Mouse (Mus musculus) neural tube, embryonic 14.5 days (tissue): ENCODE measurements around the gene Bmp2k. TPM values are rescaled to one million over a fixed set of nuclear protein-coding genes. Genes with fewer than 3 reads are reported as not detected.

Source experiments
- ATAC-seq: fragments of 200-750 bp; cut with Nextera tagmentation; 2 replicates; pipeline ENCODE4 v1.8.0; 2017; ENCODE audit warnings: low read depth, mild to moderate bottlenecking, moderate TSS enrichment, moderate library complexity
- H3K27ac ChIP-seq: fragments of 300-500 bp; sonication (generic); 2 replicates; pipeline ENCODE4 v1.5.1; 2014; ENCODE audit warnings: low read depth, mild to moderate bottlenecking, control low read depth, low read length, moderate library complexity, mixed read lengths
- H3K27me3 ChIP-seq: fragments of 300-500 bp; sonication (generic); 2 replicates; pipeline ENCODE4 v1.6.1; 2014; ENCODE audit warnings: low read length; ENCODE audit not compliant: control insufficient read depth, insufficient read depth
- H3K36me3 ChIP-seq: fragments of 300-500 bp; sonication (generic); 2 replicates; pipeline ENCODE4 v1.6.1; 2014; ENCODE audit warnings: low read length, mixed read lengths; ENCODE audit not compliant: control insufficient read depth, insufficient read depth
- H3K4me1 ChIP-seq: fragments of 300-500 bp; sonication (generic); 2 replicates; pipeline ENCODE4 v1.6.1; 2014; ENCODE audit warnings: low read length; ENCODE audit not compliant: control insufficient read depth, insufficient read depth
- H3K4me2 ChIP-seq: fragments of 300-500 bp; sonication (generic); 2 replicates; pipeline ENCODE4 v1.6.1; 2014; ENCODE audit warnings: mild to moderate bottlenecking, low read depth, low read length, control low read depth
- H3K4me3 ChIP-seq: fragments of 300-500 bp; sonication (generic); 2 replicates; pipeline ENCODE4 v1.5.1; 2014; ENCODE audit warnings: low read depth, low read length, control low read depth, mixed read lengths
- H3K9ac ChIP-seq: fragments of 300-500 bp; sonication (generic); replicated peaks from 2 replicates; pipeline ENCODE4 v1.6.1; 2014; ENCODE audit warnings: low read depth, mild to moderate bottlenecking, control low read depth, low read length, mixed read lengths
- H3K9me3 ChIP-seq: fragments of 300-500 bp; sonication (generic); 2 replicates; pipeline ENCODE4 v1.6.1; 2016; ENCODE audit warnings: low read length; ENCODE audit not compliant: control insufficient read depth
- WGBS: fragments of 180-500 bp; shearing (Covaris S2); extraction: QIAGEN DNeasy Blood & Tissue Kit; methylation state at CpG from one replicate; pipeline ENCODE4 v1.1.7; 2014; 5-methylcytosine and 5-hydroxymethylcytosine counted together
- polyA plus RNA-seq: library from polyadenylated mRNA; unstranded; fragments of >200 nt; fragmentation: Nextera tagmentation; extraction: Ambion mirVana; gene quantifications from 2 replicates; pipeline ENCODE4 v1.2.1, GENCODE M21; 2014

Bmp2k gene
- polyA plus RNA-seq, 1 experiment from 2014 or later = 8.4 TPM

DNA sequence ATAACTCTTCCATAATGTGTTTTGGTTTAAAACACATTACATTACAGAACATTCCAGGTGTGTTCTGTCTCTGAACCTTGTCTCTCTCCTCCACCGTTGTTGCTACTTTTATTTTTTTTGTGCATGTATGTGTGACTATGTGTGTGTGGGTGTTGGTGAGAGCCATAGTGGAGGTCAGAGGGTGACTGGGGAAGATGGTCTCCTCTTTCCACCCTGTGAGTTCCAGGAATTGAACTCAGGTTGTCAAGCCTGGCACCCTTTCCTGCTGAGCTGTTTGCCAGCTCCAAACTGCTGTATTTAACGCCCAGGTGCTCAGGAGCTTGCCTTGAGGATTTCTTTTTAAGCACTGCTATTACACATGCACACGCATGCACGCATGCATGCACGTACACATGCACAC lies 78.7 kb downstream of the Bmp2k start:
- Histone ChIP-seq H3K27me3 (no peaks in the 10 kb centered on the region), H3K27ac (no peak overlapping the region), H3K4me2 (no peak overlapping the region), H3K4me1 (no peaks in the 10 kb centered on the region), H3K4me3 (no peak overlapping the region), H3K9me3 (no peaks in the 10 kb centered on the region), H3K36me3 (no peaks in the 10 kb centered on the region), H3K9ac (no peak overlapping the region)
- WGBS = 97% methylated on average over 5 of the region's 5 CpGs
- ATAC-seq = no peak

DNA sequence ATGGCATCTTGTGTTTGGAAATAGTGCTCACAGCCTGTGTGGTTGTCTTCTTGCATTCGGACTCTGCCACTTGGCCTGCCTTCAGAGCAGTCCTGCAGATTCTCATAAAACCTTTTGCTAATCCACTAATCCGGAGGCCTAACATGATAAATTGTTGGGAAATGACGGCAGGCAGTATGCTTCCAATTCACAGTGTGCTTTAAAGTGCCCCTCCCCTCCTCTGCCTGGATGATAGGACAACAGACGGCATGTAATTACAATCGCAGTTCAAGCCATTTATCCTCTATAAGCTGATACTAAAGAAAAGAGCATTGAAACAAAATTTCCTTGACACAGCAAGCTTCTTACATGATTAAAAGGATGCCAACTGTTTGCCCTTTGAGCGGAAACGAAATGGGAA lies 80.2 kb downstream of the Bmp2k start:
- H3K27me3 ChIP-seq = no peaks in the 10 kb centered on the region
- 0 out of 2 replicates have a peak, but pooled peaks have one; percentile 9 for ATAC-seq
- H3K4me3 ChIP-seq = no peak overlapping the region
- 0 out of 2 replicates have a peak, but pooled peaks cover 1% of the 10 kb centered on the region for H3K36me3 ChIP-seq
- H3K27ac ChIP-seq = no peak overlapping the region
- H3K9me3 ChIP-seq = no peaks in the 10 kb centered on the region
- H3K4me1 ChIP-seq = no peaks in the 10 kb centered on the region
- H3K9ac ChIP-seq = no peak overlapping the region
- 48% methylated on average over 7 of the region's 7 CpGs for WGBS
- no peak overlapping the region for H3K4me2 ChIP-seq

DNA sequence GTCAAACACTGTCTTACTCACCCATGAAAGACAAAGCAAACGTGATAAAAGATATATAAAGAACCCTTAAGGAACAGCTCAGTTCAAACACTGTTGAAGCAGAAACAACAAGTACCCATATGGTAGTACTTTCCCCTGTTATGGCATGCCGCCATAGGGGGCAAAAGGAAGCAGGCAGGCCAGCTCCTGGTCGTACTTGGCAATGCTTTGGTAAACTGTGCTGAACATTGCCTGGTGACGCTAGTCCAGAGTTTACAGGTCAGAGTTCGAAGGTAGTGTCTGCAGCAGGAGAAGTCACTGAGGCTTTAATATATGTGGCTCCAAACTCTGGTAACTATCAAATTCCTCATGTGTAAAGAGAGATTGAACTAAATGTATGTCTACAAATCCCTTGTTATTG lies 81.2 kb downstream of the Bmp2k start:
- 0 out of 2 replicates have a peak, but pooled peaks cover 4% of the 10 kb centered on the region for H3K36me3 ChIP-seq
- 81% methylated on average over 5 of the region's 5 CpGs for WGBS
- no peaks in the 10 kb centered on the region for H3K27me3 ChIP-seq
- no peak overlapping the region for H3K4me2 ChIP-seq
- no peaks in the 10 kb centered on the region for H3K9me3 ChIP-seq
- H3K27ac ChIP-seq = no peak overlapping the region
- no peaks in the 10 kb centered on the region for H3K4me1 ChIP-seq
- no peak for ATAC-seq
- H3K9ac ChIP-seq = no peak overlapping the region
- no peak overlapping the region for H3K4me3 ChIP-seq

DNA sequence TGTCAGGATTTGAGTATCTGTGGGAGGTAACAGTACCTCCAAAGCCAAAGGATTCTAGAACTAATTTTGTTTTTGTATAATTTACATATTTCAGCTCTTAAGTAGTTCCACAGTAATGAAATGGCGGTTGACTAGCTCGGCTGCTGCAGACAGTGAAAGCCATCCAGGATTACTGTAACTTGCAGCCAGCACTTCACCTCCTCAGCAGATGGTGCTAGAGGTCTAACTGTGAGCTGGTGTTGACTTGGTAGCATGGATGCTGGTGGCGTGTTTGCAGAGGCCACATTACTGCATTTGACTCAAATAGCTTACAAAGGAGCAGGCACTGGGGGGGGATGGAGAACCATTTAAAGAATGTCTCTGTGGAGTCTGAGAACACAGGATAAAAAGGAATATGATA lies 84.0 kb downstream of the Bmp2k start:
- no peak for ATAC-seq
- no peaks in the 10 kb centered on the region for H3K9me3 ChIP-seq
- peaks cover 10% of the 10 kb centered on the region; the same call in 1 of the 2 replicates for H3K36me3 ChIP-seq
- H3K4me3 ChIP-seq = no peak overlapping the region
- H3K27me3 ChIP-seq = no peaks in the 10 kb centered on the region
- no peaks in the 10 kb centered on the region for H3K4me1 ChIP-seq
- H3K9ac ChIP-seq = no peak overlapping the region
- no peak overlapping the region for H3K27ac ChIP-seq
- 73% methylated on average over 3 of the region's 3 CpGs for WGBS
- H3K4me2 ChIP-seq = no peak overlapping the region

DNA sequence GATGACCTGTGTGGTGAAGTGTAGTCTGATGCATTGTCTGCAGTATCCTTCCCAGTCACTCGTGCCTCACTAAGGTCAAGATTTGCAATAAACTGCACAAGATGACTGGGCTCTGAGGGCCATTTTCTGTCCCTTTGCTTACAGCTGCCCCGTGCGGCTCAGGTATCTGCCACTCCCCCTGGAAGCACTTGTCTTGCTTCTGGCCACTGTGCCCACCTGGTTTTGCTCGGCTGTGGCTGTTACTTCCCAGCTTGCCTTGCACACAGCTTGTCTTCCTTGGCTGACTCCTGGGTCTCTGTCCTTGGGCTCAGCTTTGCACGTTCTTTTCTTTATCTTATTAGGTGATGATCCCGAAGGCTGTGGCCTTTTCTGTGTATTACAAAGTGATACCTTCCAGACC lies 86.2 kb downstream of the Bmp2k start:
- no peak for ATAC-seq
- Histone ChIP-seq H3K4me3 (no peak overlapping the region), H3K27me3 (no peaks in the 10 kb centered on the region), H3K9ac (no peak overlapping the region), H3K4me1 (no peaks in the 10 kb centered on the region), H3K27ac (no peak overlapping the region), H3K36me3 (peaks cover 24% of the 10 kb centered on the region), H3K9me3 (no peaks in the 10 kb centered on the region), H3K4me2 (no peak overlapping the region)
- WGBS = 89% methylated on average over 6 of the region's 6 CpGs

DNA sequence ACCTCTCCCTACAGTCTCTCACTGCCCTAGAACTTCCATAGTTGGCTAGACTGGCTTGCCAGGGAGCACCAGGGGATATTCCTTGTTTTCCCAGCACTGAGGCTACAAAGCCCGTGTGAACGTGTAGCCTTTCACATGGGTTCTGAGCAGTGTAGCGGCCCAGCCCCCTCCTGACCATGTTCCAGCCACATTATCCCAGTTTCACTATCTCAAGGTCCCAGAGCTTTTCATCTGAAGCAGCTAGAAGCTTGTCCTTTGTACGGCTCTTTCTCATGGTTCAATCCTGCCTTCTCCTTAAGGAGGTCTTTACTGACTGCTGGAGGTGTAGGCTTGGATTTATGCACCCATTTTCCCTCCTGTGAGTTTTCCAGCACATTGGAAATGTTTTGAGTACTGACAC lies 87.1 kb downstream of the Bmp2k start:
- peaks cover 24% of the 10 kb centered on the region for H3K36me3 ChIP-seq

DNA sequence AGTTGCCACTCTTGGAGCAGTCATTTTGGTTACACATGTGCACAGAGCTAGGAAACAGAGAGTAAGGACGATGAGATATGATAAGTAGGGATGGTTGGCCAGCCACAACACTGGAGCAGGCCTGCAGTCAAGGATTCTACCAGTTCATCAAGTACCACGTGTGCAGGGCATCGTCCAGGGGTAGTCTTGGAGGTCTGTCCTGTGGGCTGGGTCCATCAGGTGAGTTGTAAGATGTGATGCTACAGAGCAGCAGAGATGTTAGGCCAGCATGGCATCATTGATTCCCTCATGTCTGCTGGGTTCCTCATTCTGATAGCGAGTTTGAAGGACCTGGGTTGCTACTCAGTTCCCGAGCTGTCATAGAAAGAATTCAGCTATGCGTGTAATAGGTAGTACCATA lies 87.6 kb downstream of the Bmp2k start:
- H3K4me2 ChIP-seq = no peak overlapping the region
- H3K9me3 ChIP-seq = no peaks in the 10 kb centered on the region
- H3K27ac ChIP-seq = no peak overlapping the region
- no peak overlapping the region for H3K4me3 ChIP-seq
- no peak for ATAC-seq
- no peak overlapping the region for H3K9ac ChIP-seq
- H3K4me1 ChIP-seq = no peaks in the 10 kb centered on the region
- 95% methylated on average over 6 of the region's 6 CpGs for WGBS
- peaks cover 24% of the 10 kb centered on the region for H3K36me3 ChIP-seq
- H3K27me3 ChIP-seq = no peaks in the 10 kb centered on the region

More for the DNA sequence above, 87.1 kb downstream of the Bmp2k start:
- H3K4me2 ChIP-seq = no peak overlapping the region
- ATAC-seq = no peak
- 90% methylated on average over 4 of the region's 4 CpGs for WGBS
- H3K4me1 ChIP-seq = no peaks in the 10 kb centered on the region
- no peak overlapping the region for H3K9ac ChIP-seq
- no peaks in the 10 kb centered on the region for H3K9me3 ChIP-seq
- H3K4me3 ChIP-seq = no peak overlapping the region
- no peak overlapping the region for H3K27ac ChIP-seq
- no peaks in the 10 kb centered on the region for H3K27me3 ChIP-seq

DNA sequence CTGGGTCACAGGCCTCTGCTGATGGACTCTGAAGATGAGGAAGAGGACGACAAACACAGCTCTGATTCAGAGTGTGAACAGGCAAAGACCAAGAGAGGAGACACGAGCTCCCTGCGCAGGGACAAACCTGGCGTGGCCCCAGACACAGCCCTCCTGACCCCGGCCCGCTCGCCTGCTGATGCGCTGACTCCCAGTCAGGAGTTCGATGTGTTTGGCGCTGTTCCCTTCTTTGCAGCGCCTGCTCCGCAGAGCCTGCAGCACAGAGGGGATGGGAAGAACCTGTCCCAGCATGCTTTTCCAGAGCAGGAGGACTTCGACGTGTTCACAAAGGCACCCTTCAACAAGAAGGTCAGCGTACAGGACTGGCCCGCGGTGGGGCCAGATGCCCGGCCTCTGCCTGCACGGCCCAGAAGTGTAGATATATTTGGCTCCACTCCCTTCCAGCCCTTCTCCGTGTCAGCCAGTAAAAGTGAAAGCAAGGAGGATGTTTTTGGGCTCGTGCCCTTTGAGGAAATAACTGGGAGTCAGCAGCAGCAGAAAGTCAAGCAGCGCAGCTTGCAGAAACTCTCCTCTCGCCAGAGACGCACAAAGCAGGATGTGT lies 89.6 kb downstream of the Bmp2k start:
- WGBS = 93% methylated on average over 24 of the region's 24 CpGs
- Histone ChIP-seq H3K4me2 (no peak overlapping the region), H3K4me3 (no peak overlapping the region), H3K27ac (no peak overlapping the region), H3K9ac (no peak overlapping the region), H3K27me3 (no peaks in the 10 kb centered on the region), H3K4me1 (no peaks in the 10 kb centered on the region), H3K36me3 (peaks cover 24% of the 10 kb centered on the region), H3K9me3 (no peaks in the 10 kb centered on the region)
- no peak for ATAC-seq

DNA sequence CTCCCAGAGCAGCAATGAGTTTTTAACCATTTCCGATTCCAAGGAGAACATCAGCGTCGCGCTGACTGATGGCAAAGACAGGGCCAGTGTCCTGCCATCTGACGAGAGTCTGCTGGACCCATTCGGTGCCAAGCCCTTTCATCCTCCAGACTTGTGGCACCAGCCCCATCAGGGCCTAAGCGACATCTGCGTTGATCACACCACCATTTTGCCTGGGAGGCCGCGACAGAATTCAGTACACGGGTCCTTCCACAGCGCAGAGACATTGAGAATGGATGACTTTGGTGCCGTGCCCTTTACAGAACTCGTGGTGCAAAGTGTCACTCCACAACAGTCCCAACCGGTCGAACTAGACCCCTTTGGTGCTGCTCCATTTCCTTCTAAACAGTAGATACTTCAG lies 90.3 kb downstream of the Bmp2k start:
- H3K27me3 ChIP-seq = no peaks in the 10 kb centered on the region
- no peak overlapping the region for H3K27ac ChIP-seq
- WGBS = 96% methylated on average over 16 of the region's 16 CpGs
- H3K4me1 ChIP-seq = no peaks in the 10 kb centered on the region
- no peak overlapping the region for H3K4me2 ChIP-seq
- no peak for ATAC-seq
- H3K4me3 ChIP-seq = no peak overlapping the region
- H3K9ac ChIP-seq = no peak overlapping the region
- H3K9me3 ChIP-seq = no peaks in the 10 kb centered on the region
- H3K36me3 ChIP-seq = peaks cover 22% of the 10 kb centered on the region
